Mouse (Mus musculus): Measurements from ENCODE around the gene Rgs6. TPM values are rescaled to one million over a fixed set of nuclear protein-coding genes. Genes with fewer than 3 reads are reported as not detected.

Gene Rgs6
- polyA plus RNA-seq, 1 experiment from 2014 or later: 0.69 TPM

GRCm38 (mm10) chr12:83133827-83134226 lies 545.7 kb downstream of the Rgs6 start:
- no peak overlapping the region for H3K4me2 ChIP-seq (ENCODE audit: low read depth)
- no peak for DNase-seq (ENCODE audit: low spot score)
- no peak for ATAC-seq (ENCODE audit: insufficient read depth, low FRiP score, low TSS enrichment)
- no peak overlapping the region for H3K9ac ChIP-seq (ENCODE audit: low read length)
- no peak overlapping the region for H3K4me3 ChIP-seq (ENCODE audit: low read depth, low read length)
- H3K4me1 ChIP-seq (ENCODE audit: control insufficient read depth, insufficient read depth, low read length): no peaks in the 10 kb centered on the region
- no peaks in the 10 kb centered on the region for H3K27me3 ChIP-seq (ENCODE audit: control insufficient read depth, insufficient read depth, low read length)
- H3K27ac ChIP-seq (ENCODE audit: low read depth, low read length): no peak overlapping the region
- no peaks in the 10 kb centered on the region for H3K9me3 ChIP-seq (ENCODE audit: control insufficient read depth, low read length)
- no peaks in the 10 kb centered on the region for H3K36me3 ChIP-seq (ENCODE audit: control insufficient read depth, insufficient read depth, low read length)
- 78% methylated on average over 6 of the region's 6 CpGs for WGBS

GRCm38 (mm10) chr12:83136031-83136430 lies 547.9 kb downstream of the Rgs6 start:
- Histone ChIP-seq H3K9ac (ENCODE audit: low read length) (no peak overlapping the region), H3K9me3 (ENCODE audit: control insufficient read depth, low read length) (no peaks in the 10 kb centered on the region), H3K4me3 (ENCODE audit: low read depth, low read length) (no peak overlapping the region), H3K27me3 (ENCODE audit: control insufficient read depth, insufficient read depth, low read length) (no peaks in the 10 kb centered on the region), H3K4me1 (ENCODE audit: control insufficient read depth, insufficient read depth, low read length) (no peaks in the 10 kb centered on the region), H3K4me2 (ENCODE audit: low read depth) (no peak overlapping the region), H3K36me3 (ENCODE audit: control insufficient read depth, insufficient read depth, low read length) (no peaks in the 10 kb centered on the region), H3K27ac (ENCODE audit: low read depth, low read length) (no peak overlapping the region)
- WGBS: 87% methylated on average over 5 of the region's 5 CpGs
- ATAC-seq (ENCODE audit: insufficient read depth, low FRiP score, low TSS enrichment) (no peak), DNase-seq (ENCODE audit: low spot score) (no peak)

- no peak for ATAC-seq (ENCODE audit: insufficient read depth, low FRiP score, low TSS enrichment)
- H3K4me3 ChIP-seq (ENCODE audit: low read depth, low read length): no peak overlapping the region
- H3K36me3 ChIP-seq (ENCODE audit: control insufficient read depth, insufficient read depth, low read length): no peaks in the 10 kb centered on the region
- H3K27ac ChIP-seq (ENCODE audit: low read depth, low read length): no peak overlapping the region
- H3K27me3 ChIP-seq (ENCODE audit: control insufficient read depth, insufficient read depth, low read length): no peaks in the 10 kb centered on the region
- WGBS: 74% methylated on average over 2 of the region's 2 CpGs
- no peak for DNase-seq (ENCODE audit: low spot score)
- H3K9me3 ChIP-seq (ENCODE audit: control insufficient read depth, low read length): no peaks in the 10 kb centered on the region
- no peak overlapping the region for H3K4me2 ChIP-seq (ENCODE audit: low read depth)
- no peak overlapping the region for H3K9ac ChIP-seq (ENCODE audit: low read length)
- no peaks in the 10 kb centered on the region for H3K4me1 ChIP-seq (ENCODE audit: control insufficient read depth, insufficient read depth, low read length)
Observed at GRCm38 (mm10) chr12:83136460-83136859, 548.4 kb downstream of the Rgs6 start.

- Histone ChIP-seq H3K27ac (ENCODE audit: low read depth, low read length) (no peak overlapping the region), H3K4me1 (ENCODE audit: control insufficient read depth, insufficient read depth, low read length) (no peaks in the 10 kb centered on the region), H3K4me2 (ENCODE audit: low read depth) (no peak overlapping the region), H3K36me3 (ENCODE audit: control insufficient read depth, insufficient read depth, low read length) (no peaks in the 10 kb centered on the region), H3K27me3 (ENCODE audit: control insufficient read depth, insufficient read depth, low read length) (no peaks in the 10 kb centered on the region), H3K9me3 (ENCODE audit: control insufficient read depth, low read length) (no peaks in the 10 kb centered on the region), H3K9ac (ENCODE audit: low read length) (no peak overlapping the region), H3K4me3 (ENCODE audit: low read depth, low read length) (no peak overlapping the region)
- DNase-seq (ENCODE audit: low spot score) (no peak), ATAC-seq (ENCODE audit: insufficient read depth, low FRiP score, low TSS enrichment) (no peak)
- WGBS: 54% methylated on average over 3 of the region's 3 CpGs
Observed at GRCm38 (mm10) chr12:83137001-83137400, 548.9 kb downstream of the Rgs6 start.

- DNase-seq (ENCODE audit: low spot score) (no peak), ATAC-seq (ENCODE audit: insufficient read depth, low FRiP score, low TSS enrichment) (no peak)
- Histone ChIP-seq H3K9ac (ENCODE audit: low read length) (no peak overlapping the region), H3K27me3 (ENCODE audit: control insufficient read depth, insufficient read depth, low read length) (no peaks in the 10 kb centered on the region), H3K9me3 (ENCODE audit: control insufficient read depth, low read length) (no peaks in the 10 kb centered on the region), H3K4me3 (ENCODE audit: low read depth, low read length) (no peak overlapping the region), H3K36me3 (ENCODE audit: control insufficient read depth, insufficient read depth, low read length) (no peaks in the 10 kb centered on the region), H3K4me1 (ENCODE audit: control insufficient read depth, insufficient read depth, low read length) (no peaks in the 10 kb centered on the region), H3K4me2 (ENCODE audit: low read depth) (no peak overlapping the region), H3K27ac (ENCODE audit: low read depth, low read length) (no peak overlapping the region)
- WGBS: 80% methylated on average over 2 of the region's 2 CpGs
Observed at GRCm38 (mm10) chr12:83141164-83141563, 553.1 kb downstream of the Rgs6 start.

GRCm38 (mm10) chr12:83142507-83142906 lies 554.4 kb downstream of the Rgs6 start:
- no peak for ATAC-seq (ENCODE audit: insufficient read depth, low FRiP score, low TSS enrichment)
- H3K9ac ChIP-seq (ENCODE audit: low read length): no peak overlapping the region
- H3K9me3 ChIP-seq (ENCODE audit: control insufficient read depth, low read length): no peaks in the 10 kb centered on the region
- H3K27ac ChIP-seq (ENCODE audit: low read depth, low read length): no peak overlapping the region
- no peak for DNase-seq (ENCODE audit: low spot score)
- H3K36me3 ChIP-seq (ENCODE audit: control insufficient read depth, insufficient read depth, low read length): no peaks in the 10 kb centered on the region
- no peak overlapping the region for H3K4me3 ChIP-seq (ENCODE audit: low read depth, low read length)
- no peaks in the 10 kb centered on the region for H3K27me3 ChIP-seq (ENCODE audit: control insufficient read depth, insufficient read depth, low read length)
- no peak overlapping the region for H3K4me2 ChIP-seq (ENCODE audit: low read depth)
- no peaks in the 10 kb centered on the region for H3K4me1 ChIP-seq (ENCODE audit: control insufficient read depth, insufficient read depth, low read length)
- 52% methylated on average over 2 of the region's 2 CpGs for WGBS

- DNase-seq (ENCODE audit: low spot score) (no peak), ATAC-seq (ENCODE audit: insufficient read depth, low FRiP score, low TSS enrichment) (no peak)
- Histone ChIP-seq H3K27ac (ENCODE audit: low read depth, low read length) (no peak overlapping the region), H3K9me3 (ENCODE audit: control insufficient read depth, low read length) (no peaks in the 10 kb centered on the region), H3K9ac (ENCODE audit: low read length) (no peak overlapping the region), H3K27me3 (ENCODE audit: control insufficient read depth, insufficient read depth, low read length) (no peaks in the 10 kb centered on the region), H3K4me3 (ENCODE audit: low read depth, low read length) (no peak overlapping the region), H3K36me3 (ENCODE audit: control insufficient read depth, insufficient read depth, low read length) (no peaks in the 10 kb centered on the region), H3K4me2 (ENCODE audit: low read depth) (no peak overlapping the region), H3K4me1 (ENCODE audit: control insufficient read depth, insufficient read depth, low read length) (no peaks in the 10 kb centered on the region)
- WGBS: 65% methylated on average over 3 of the region's 3 CpGs
Observed at GRCm38 (mm10) chr12:83143071-83143470, 555.0 kb downstream of the Rgs6 start.

GRCm38 (mm10) chr12:83143574-83143973 lies 555.5 kb downstream of the Rgs6 start:
- Histone ChIP-seq H3K36me3 (ENCODE audit: control insufficient read depth, insufficient read depth, low read length) (no peaks in the 10 kb centered on the region), H3K27me3 (ENCODE audit: control insufficient read depth, insufficient read depth, low read length) (no peaks in the 10 kb centered on the region), H3K27ac (ENCODE audit: low read depth, low read length) (no peak overlapping the region), H3K9ac (ENCODE audit: low read length) (no peak overlapping the region), H3K4me1 (ENCODE audit: control insufficient read depth, insufficient read depth, low read length) (no peaks in the 10 kb centered on the region), H3K4me2 (ENCODE audit: low read depth) (no peak overlapping the region), H3K9me3 (ENCODE audit: control insufficient read depth, low read length) (no peaks in the 10 kb centered on the region), H3K4me3 (ENCODE audit: low read depth, low read length) (no peak overlapping the region)
- 65% methylated on average over 1 of the region's 1 CpGs for WGBS
- ATAC-seq (ENCODE audit: insufficient read depth, low FRiP score, low TSS enrichment) (no peak), DNase-seq (ENCODE audit: low spot score) (no peak)

GRCm38 (mm10) chr12:83145074-83145473 lies 557.0 kb downstream of the Rgs6 start:
- 88% methylated on average over 3 of the region's 3 CpGs for WGBS
- Histone ChIP-seq H3K36me3 (ENCODE audit: control insufficient read depth, insufficient read depth, low read length) (no peaks in the 10 kb centered on the region), H3K4me1 (ENCODE audit: control insufficient read depth, insufficient read depth, low read length) (no peaks in the 10 kb centered on the region), H3K9me3 (ENCODE audit: control insufficient read depth, low read length) (no peaks in the 10 kb centered on the region), H3K4me2 (ENCODE audit: low read depth) (no peak overlapping the region), H3K4me3 (ENCODE audit: low read depth, low read length) (no peak overlapping the region), H3K27me3 (ENCODE audit: control insufficient read depth, insufficient read depth, low read length) (no peaks in the 10 kb centered on the region), H3K9ac (ENCODE audit: low read length) (no peak overlapping the region), H3K27ac (ENCODE audit: low read depth, low read length) (no peak overlapping the region)
- DNase-seq (ENCODE audit: low spot score): no peak
- no peak for ATAC-seq (ENCODE audit: insufficient read depth, low FRiP score, low TSS enrichment)

Measured in neural tube, embryonic 11.5 days (tissue).